ENCODE assay signal across 8 mouse cellular contexts in genomic region chr17:44709516-44710252, GRCm38 (mm10).
A peak's percentile ranks its signal among the peaks of the same experiment; 100 is the strongest.
DNase-seq lines count a peak whose midpoint lies in the region; ATAC-seq lines count a peak whose summit lies in the region.

No protein-coding gene starts in this region.

- no peak for ATAC-seq in embryonic facial prominence, embryonic 11.5 days (replicated peaks; ENCODE audit: insufficient number of reproducible peaks, low FRiP score, low TSS enrichment, low read depth)
- ATAC-seq in liver, embryonic 12.5 days: peak; percentile 52

- H3K27me3 ChIP-seq in embryonic facial prominence, embryonic 11.5 days (ENCODE audit: control insufficient read depth, insufficient read depth, low read length): no peaks in the 10 kb centered on the region
- H3K27me3 ChIP-seq in embryonic facial prominence, embryonic 10.5 days (replicated peaks; ENCODE audit: low read depth, poor library complexity, severe bottlenecking): no peaks in the 10 kb centered on the region
- H3K27me3 ChIP-seq in liver, embryonic 12.5 days (replicated peaks): no peaks in the 10 kb centered on the region

- no peaks in the 10 kb centered on the region for H3K4me1 ChIP-seq in embryonic facial prominence, embryonic 11.5 days (ENCODE audit: control insufficient read depth, insufficient read depth, low read length)
- H3K4me1 ChIP-seq in embryonic facial prominence, embryonic 10.5 days: peaks cover 4% of the 10 kb centered on the region
- no peaks in the 10 kb centered on the region; the same call in 1 of the 2 replicates for H3K4me1 ChIP-seq in liver, embryonic 12.5 days

- no peaks in the 10 kb centered on the region for H3K9me3 ChIP-seq in embryonic facial prominence, embryonic 11.5 days (replicated peaks; ENCODE audit: control insufficient read depth, low read length)
- no peaks in the 10 kb centered on the region for H3K9me3 ChIP-seq in embryonic facial prominence, embryonic 10.5 days
- no peaks in the 10 kb centered on the region for H3K9me3 ChIP-seq in liver, embryonic 12.5 days (replicated peaks)

- no peaks in the 10 kb centered on the region for H3K36me3 ChIP-seq in embryonic facial prominence, embryonic 11.5 days (replicated peaks; ENCODE audit: control insufficient read depth, insufficient read depth, low read depth, low read length)
- H3K36me3 ChIP-seq in embryonic facial prominence, embryonic 10.5 days (replicated peaks): no peaks in the 10 kb centered on the region
- H3K36me3 ChIP-seq in liver, embryonic 12.5 days: no peaks in the 10 kb centered on the region

- H3K9ac ChIP-seq in embryonic facial prominence, embryonic 11.5 days (replicated peaks; ENCODE audit: low read length): no peak overlapping the region
- H3K9ac ChIP-seq in liver, embryonic 12.5 days: no peak overlapping the region

- no peak overlapping the region for H3K4me3 ChIP-seq in embryonic facial prominence, embryonic 11.5 days (ENCODE audit: low read depth, low read length)
- no peak overlapping the region for H3K4me3 ChIP-seq in embryonic facial prominence, embryonic 10.5 days
- H3K4me3 ChIP-seq in liver, embryonic 12.5 days: no peak overlapping the region

- WGBS in embryonic facial prominence, embryonic 11.5 days: 52% methylated on average over 11 of the region's 11 CpGs
- 60% methylated on average over 11 of the region's 11 CpGs for WGBS in embryonic facial prominence, embryonic 10.5 days
- 54% methylated on average over 11 of the region's 11 CpGs for WGBS in liver, embryonic 12.5 days (ENCODE audit: insufficient replicate concordance)

- no peak overlapping the region for H3K27ac ChIP-seq in embryonic facial prominence, embryonic 11.5 days (replicated peaks; ENCODE audit: low read depth, low read length)
- no peak overlapping the region for H3K27ac ChIP-seq in embryonic facial prominence, embryonic 10.5 days (replicated peaks)
- no peak overlapping the region for H3K27ac ChIP-seq in liver, embryonic 12.5 days

- peak; percentile 40 for DNase-seq in embryonic facial prominence, embryonic 11.5 days (ENCODE audit: low spot score)
- no peak for DNase-seq in embryonic facial prominence, embryonic 10.5 days (ENCODE audit: low spot score)
- peak; percentile 92 for DNase-seq in adrenal gland, adult 2 months
- peak; percentile 50 for DNase-seq in gastrocnemius, postnatal 25 days
- DNase-seq in kidney, adult 8-10 months: peak; percentile 50 to 58
- DNase-seq in ovary, postnatal 14 days (ENCODE audit: low spot score): peak; percentile 36
- DNase-seq in thymus, postnatal 25 days: no peak

- H3K4me2 ChIP-seq in embryonic facial prominence, embryonic 11.5 days (ENCODE audit: low read depth, low read length): no peak overlapping the region
- no peak overlapping the region for H3K4me2 ChIP-seq in liver, embryonic 12.5 days

Comparison
In these comparisons a context has a peak if more than half of its experiments do, and no peak if none do; other contexts are left out.
1. DNase-seq: peak in embryonic facial prominence, embryonic 11.5 days (single experiment), adrenal gland, adult 2 months (single experiment), gastrocnemius, postnatal 25 days (single experiment), kidney, adult 8-10 months (2 of 2) and ovary, postnatal 14 days (single experiment); none in embryonic facial prominence, embryonic 10.5 days (single experiment) and thymus, postnatal 25 days (single experiment).